Mouse (Mus musculus) erythroblast, embryonic 14.5 days (primary cell): Measurements from ENCODE around the gene Ms4a10.

ENCODE experiments used
- GATA1 ChIP-seq: IDR thresholded peaks from 2 replicates; pipeline ENCODE4 v1.6.1; 2012; ENCODE audit warnings: low read length, inconsistent platforms, mixed read lengths
- TAL1 ChIP-seq: IDR thresholded peaks from 3 replicates; pipeline ENCODE4 v1.6.1; 2012; ENCODE audit warnings: low read length, inconsistent platforms, mixed read lengths

- TF ChIP-seq TAL1 (no peak), GATA1 (no peak)
Observed at GRCm38 (mm10) chr19:10940097-10940800, 34.2 kb downstream of the Ms4a10 start.
